Mouse (Mus musculus) gastrocnemius, adult 2 months (tissue): Measurements from ENCODE around the gene Bcl7c. TPM values are rescaled to one million over a fixed set of nuclear protein-coding genes. Genes with fewer than 3 reads are reported as not detected.
A peak's percentile ranks its signal among the peaks of the same experiment; 100 is the strongest.
"Not testable (repeated sequence)": the region's sequence is repeated elsewhere in the genome, so short reads cannot be mapped to it uniquely, and the experiment has no call there.

Experiments used
- DNase-seq: peaks from one replicate; pipeline ENCODE4 v3.0.0; 2022
- H3K27ac ChIP-seq: fragments of 200-600 bp; 2 replicates; pipeline ENCODE4 v1.8.1; 2022; ENCODE audit warnings: mild to moderate bottlenecking
- H3K4me3 ChIP-seq: fragments of 200-600 bp; 2 replicates; pipeline ENCODE4 v1.8.1; 2022; ENCODE audit warnings: mild to moderate bottlenecking, moderate library complexity
- CTCF ChIP-seq: fragments of 200-600 bp; IDR thresholded peaks from 2 replicates; pipeline ENCODE4 v1.8.1; 2022; ENCODE audit warnings: antibody characterized with exemption, mild to moderate bottlenecking, moderate library complexity
- intact Hi-C: fragments of 180-260 bp; cut with DNase I; formaldehyde crosslinking; loops from one replicate; pipeline ENCODE4 v1.15.1; 2025
- total RNA-seq, 2 experiments: library from RNA; stranded (reverse); gene quantifications; 2 replicates each; pipeline ENCODE4 v1.2.3; 2021

The Bcl7c gene
- total RNA-seq, 2 experiments from 2014 or later, result 26.7 to 32.9 TPM

DNA sequence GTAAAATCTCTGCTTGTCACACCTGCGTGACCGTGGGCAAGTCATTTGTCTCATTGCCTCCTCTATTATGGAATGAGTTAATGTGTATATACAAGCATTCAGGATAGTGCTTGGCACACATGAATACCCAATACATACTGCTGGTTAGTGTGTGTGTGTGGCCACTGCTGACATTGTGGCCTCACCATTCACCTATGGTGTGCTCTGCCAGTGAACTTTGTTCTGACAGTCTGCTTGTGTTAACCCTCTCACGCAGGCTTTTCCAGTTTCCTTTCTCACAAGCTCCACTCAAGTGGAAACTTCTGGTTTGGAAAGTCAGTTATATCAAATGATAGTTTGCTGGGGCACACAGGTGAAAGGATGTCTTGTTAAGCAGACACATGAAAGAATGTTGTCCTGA, 2.3 kb upstream of the Bcl7c start:
- Histone ChIP-seq H3K4me3 (no peak overlapping the region), H3K27ac (peak overlapping the region; percentile 97)
- intact Hi-C loops, result no loop called here
- no peak for TF ChIP-seq CTCF
- peak; percentile 7 for DNase-seq

DNA sequence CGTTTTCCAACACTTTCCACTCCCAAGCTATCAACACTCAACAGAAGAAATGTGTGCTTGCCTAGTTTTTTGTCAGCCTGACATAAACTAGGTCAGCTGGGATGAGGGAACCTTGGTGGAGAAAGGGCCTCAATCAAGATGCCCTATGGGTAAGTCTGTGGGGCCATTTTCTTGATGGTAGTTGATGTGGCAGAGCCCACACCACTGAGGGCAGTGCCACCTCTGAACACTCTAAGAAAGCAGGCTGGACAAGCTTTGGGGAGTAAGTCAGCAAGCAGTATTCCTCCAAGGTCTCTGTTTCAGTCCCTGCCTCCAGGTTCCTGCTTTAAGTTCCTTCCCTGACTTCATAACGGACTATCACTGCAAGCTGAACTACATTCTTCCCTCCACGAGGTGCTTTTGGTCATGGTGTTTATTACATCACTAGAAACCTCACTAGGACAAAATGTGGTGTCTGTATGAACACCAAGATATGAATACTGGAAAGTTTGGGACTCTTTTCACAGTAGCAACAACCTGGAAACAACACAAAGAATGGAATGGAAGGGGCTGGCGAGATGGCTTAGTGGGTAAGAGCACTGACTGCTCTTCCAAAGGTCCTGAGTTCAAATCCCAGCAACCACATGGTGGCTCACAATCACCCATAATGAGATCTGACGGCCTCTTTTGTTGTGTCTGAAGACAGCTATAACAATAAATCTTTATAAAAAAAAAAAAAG, 687 bp upstream of the Bcl7c start:
- no peak for TF ChIP-seq CTCF
- DNase-seq, result peak; percentile 5
- H3K4me3 ChIP-seq, result peak overlapping the region; percentile 96
- intact Hi-C loops, result loop anchor here (2.0 kb wide), 1 partner anchor 19 kb away; no protein-coding TSS in a partner anchor
- peak overlapping the region; percentile 96 for H3K27ac ChIP-seq

DNA sequence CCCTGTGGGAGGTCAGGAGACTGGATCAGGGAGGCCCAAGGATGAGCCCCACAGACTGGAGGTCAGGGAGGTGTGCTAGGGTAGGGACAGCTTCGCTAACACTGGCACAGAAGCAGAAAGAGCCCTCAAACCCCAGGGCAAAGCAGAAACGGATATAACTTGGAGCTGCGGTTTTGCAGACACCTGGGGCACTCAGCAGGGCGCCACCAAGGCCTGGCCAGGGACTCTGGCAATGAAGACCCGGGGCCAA, 851 bp downstream of the Bcl7c start:
- no peak for DNase-seq
- peak overlapping the region; percentile 96 for H3K4me3 ChIP-seq
- intact Hi-C loops, result loop anchor here (1.0 to 2.0 kb wide), 2 partner anchors 17 to 33 kb away; no protein-coding TSS in a partner anchor
- peak overlapping the region; percentile 96 for H3K27ac ChIP-seq
- no peak for TF ChIP-seq CTCF

DNA sequence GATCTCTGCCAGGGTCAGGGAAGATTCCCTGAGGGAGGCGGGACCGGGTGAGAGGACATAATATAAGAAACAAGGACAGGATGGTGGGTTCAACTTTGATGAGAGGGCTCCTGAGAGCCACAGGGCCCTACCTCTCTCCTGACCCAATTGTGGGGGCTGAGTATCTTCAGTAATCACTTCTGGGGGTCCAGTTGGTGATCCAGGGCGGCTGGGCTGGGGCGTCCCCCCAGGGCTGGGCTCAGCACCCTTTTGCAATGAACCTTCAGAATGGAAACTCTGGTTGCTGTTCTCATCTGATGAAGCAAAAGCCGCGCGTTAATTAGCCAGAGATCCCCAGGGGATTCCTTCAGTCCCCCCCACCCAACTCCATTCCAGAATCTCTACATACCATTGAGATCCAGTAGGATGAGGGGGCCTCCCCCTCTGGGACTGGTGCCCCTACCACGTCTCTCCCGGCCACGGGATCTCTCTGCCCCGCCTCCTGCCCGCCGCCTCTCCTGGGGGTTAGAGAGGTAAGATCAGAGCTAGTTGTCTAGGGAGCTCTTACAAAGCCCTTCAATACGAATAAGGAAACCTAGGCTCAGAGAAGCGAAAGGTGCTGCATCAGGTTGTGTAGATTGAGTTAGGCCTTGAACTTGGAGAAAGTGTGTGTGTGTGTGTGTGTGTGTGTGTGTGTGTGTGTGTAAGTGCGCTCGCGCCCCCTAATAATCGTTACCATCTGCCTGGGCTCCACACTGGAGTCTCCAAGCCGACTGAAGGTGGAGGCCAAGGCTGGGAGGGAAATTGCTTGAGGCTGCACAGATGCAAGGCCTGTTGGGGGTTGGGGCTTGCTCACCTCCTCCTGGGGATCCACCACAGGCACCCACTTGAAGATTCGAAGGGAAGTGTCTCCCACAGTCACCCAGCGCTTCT, 1.4 kb downstream of the Bcl7c start:
- peak overlapping the region; percentile 96 for H3K27ac ChIP-seq
- no peak for TF ChIP-seq CTCF
- intact Hi-C loops, result no loop called here
- H3K4me3 ChIP-seq, result peak overlapping the region; percentile 96
- DNase-seq, result peak; percentile 29

DNA sequence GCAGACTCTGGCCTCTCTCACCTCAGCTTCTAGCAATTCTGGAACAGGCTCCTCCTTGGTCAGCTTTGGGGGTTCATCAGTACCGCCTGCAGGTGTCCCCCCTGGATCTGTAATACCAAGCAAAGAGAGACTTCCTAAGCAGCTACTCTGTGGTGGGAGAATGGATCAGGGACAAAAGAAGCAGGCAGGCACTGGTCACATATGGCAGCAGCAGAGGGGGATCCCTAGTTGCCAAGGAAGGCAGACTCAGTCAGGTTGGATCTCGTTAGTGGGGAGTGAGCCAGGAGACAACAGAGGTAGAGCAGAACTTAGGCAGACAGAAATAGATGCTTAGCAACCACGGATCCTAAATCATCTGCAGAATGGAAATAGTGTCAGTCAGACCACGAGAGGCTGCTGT, 3.0 kb downstream of the Bcl7c start:
- no peak overlapping the region for H3K27ac ChIP-seq
- intact Hi-C loops, result no loop called here
- no peak overlapping the region for H3K4me3 ChIP-seq
- TF ChIP-seq CTCF, result no peak
- DNase-seq, result peak; percentile 15

DNA sequence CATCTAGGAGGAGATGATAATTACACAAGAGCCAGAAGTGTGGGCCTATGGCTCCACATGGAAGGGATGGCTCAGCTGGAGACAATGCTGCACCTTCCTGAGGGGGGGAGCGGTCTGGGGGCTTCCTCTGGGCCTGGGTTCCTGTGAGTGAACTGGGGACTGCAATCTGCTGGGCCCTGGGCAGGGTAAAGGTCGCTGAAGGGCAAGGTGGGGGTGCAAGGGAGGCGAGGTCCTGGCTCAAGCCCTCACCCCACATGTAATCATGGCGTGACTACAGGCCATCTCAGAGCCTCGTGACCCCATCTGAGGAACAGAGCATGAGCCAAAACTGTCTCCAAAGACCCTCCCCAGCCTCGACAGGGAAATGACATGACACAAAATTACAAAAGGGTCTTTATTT, 4.1 kb downstream of the Bcl7c start:
- no peak overlapping the region for H3K27ac ChIP-seq
- no peak for TF ChIP-seq CTCF
- DNase-seq, result peak; percentile 13
- intact Hi-C loops, result no loop called here
- H3K4me3 ChIP-seq, result no peak overlapping the region

DNA sequence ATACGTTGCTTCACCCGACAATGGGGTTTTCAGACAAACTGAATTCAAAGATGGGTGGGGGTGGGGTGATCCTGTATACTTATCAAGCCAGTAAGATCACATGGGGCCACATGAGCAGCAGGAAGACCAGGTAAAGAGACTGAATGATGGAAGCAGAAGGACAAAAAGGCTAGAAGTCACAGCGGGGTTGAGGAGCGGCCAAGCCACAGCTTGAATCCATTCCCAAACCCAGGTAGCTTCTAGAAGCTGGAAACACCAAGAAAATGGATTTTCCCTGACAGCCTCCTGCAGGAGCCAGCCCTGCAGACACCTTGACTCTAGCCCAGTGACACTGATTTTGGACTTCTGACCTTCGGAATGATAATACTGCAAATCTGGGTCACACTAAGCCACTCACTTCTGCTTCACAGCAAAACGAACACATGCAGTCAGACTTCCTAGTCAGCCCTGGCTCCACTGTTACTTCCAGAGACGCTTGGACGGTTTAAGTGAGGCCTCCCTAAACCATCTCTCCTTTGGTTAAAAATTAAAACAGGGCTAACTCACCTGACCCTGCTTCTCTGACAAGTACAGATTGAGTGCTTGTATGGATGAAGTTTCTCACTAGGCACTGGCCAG, 5.1 kb downstream of the Bcl7c start:
- H3K4me3 ChIP-seq, result no peak overlapping the region
- intact Hi-C loops, result no loop called here
- TF ChIP-seq CTCF, result no peak
- DNase-seq, result peak; percentile 3
- no peak overlapping the region for H3K27ac ChIP-seq

DNA sequence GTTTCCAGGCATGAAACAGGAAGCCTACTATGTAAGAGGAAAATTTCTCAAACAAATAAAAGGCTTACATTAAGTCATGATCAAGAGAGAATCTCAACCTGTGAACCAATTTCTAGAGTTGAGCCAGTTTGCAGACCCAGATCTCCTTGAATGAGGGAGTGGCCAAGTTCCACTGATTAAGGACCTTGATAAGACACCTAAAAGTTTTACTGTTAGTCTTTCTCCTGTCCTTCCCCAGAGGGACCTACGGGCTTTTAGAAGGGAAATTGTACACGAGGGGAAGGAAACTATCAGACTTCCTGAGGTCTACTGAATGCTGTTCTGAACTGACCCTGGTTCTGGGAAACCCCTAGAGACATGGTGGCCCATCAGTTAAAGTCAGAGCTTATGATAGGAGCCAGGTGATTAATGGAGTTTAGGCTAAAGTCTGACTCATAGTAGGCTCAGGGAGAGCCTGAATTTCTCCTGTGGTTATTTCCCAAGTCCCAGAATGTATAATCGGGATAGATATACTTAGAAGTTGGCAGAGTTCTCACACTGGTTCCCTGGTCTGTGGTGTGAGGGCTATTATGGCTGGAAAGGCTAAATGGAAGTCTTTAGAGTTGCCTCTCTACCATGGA, 7.9 kb downstream of the Bcl7c start:
- intact Hi-C loops, result no loop called here
- Histone ChIP-seq H3K27ac (no peak overlapping the region), H3K4me3 (no peak overlapping the region)
- no peak for TF ChIP-seq CTCF
- DNase-seq, result no peak

DNA sequence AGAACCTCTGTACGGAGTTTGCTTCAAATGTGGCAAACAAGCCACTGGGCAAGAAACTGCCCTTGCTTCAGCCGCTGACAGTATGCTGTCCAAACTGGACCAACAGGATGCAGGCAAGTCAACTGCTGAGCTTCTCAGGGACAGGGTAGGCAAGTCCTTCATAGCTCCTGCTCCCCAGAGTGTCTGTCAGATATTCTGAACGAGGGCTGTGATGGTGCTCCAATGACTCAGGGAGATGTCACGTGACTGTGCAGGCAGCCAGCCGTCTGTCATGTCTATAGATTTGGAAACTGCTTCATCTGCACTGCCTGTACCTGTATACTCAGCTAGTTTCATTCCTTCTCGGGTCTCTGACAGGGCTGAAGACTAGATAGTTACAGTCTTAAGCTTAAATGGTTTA, 9.7 kb downstream of the Bcl7c start:
- no peak overlapping the region for H3K4me3 ChIP-seq
- intact Hi-C loops, result no loop called here
- DNase-seq, result peak; percentile 28
- no peak for TF ChIP-seq CTCF
- 0 out of 2 replicates have a peak overlapping the region, but pooled peaks have one; percentile 1 for H3K27ac ChIP-seq

DNA sequence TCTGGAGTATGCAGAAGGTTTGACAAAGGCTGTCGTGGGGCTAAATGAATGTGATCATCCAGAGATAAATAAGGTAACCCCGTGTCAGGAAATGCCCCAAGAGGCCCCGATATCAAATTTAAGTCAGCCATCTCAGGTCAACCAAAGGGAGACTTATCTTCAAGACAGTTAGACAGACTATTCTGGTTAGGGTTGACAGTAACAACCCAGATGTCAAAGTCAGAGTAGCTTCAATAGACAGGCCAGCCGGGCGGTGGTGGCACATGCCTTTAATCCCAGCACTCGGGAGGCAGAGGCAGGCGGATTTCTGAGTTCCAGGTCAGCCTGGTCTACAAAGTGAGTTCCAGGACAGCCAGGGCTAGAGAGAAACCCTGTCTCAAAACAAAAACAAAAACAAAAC, 15.0 kb downstream of the Bcl7c start:
- intact Hi-C loops, H3K27ac ChIP-seq, H3K4me3 ChIP-seq, DNase-seq: not testable (repeated sequence)

DNA sequence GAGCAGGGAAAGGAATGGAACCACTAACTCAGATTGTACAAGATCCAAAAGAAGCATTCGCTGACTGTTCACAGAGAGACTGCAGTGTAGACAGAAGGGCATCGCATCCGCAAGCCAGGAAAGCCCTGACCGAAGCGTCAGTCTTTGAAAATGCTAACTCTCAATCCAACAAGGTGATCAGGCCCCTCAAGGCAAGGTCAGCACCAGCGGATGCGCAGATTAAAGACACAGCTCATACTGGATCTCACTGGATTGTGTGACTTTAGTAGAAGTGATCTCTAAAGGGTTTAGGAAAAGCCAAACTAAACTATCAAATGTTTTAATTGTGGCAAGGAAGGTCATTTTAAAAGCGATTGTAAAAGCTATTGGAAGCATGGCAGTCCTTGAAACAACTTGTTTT, 15.4 kb downstream of the Bcl7c start:
- H3K27ac ChIP-seq, result no peak overlapping the region
- no peak for TF ChIP-seq CTCF
- intact Hi-C loops, result no loop called here
- no peak overlapping the region for H3K4me3 ChIP-seq
- DNase-seq, result no peak

DNA sequence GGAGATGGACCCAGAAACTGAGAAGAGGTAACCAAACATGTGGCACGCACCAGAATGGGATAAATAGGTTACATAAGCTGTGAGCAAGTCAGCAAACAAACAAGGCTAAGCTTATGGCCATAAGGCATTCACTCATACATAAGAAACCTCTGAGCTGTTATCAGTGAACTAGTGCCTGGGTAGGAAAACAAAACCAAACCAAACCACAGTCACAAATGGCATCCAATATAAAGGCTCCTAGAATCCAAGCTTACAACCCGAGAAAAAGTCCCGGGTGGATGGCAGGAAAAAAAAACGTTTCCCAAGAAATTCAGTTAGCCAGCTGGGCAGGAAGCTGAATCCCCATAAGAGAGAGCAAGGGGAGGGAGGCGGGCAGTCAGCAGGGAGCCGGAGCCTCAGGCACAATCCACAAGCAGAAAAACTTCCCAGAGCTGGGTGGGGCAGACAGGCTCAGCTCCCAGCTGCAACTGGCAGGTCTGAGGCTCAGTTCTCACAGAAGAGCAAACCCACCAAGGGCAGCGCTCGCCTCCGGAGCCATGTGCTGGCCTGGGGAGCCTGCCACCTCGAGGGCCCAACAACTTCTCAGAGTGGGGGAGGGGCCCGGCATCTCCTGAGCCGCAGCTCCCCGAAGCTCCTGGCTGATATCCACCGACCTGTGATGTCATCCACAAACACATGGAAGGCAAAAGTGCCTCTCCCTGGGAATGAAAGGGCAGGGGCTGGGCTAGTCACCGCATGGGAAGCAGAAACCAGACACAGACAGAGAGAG, 17.3 kb downstream of the Bcl7c start:
- Histone ChIP-seq H3K27ac (peak overlapping the region; percentile 88), H3K4me3 (peak overlapping the region; percentile 73)
- DNase-seq, result peak; percentile 90
- intact Hi-C loops, result loop anchor here (2.0 kb wide), 1 partner anchor 17 kb away; the partner anchor contains the start of gene Bcl7c
- TF ChIP-seq CTCF, result no peak
